Mouse (Mus musculus): ENCODE data around the gene Usp44. TPM values are rescaled to one million over a fixed set of nuclear protein-coding genes. Genes with fewer than 3 reads are reported as not detected.
A peak's percentile ranks its signal among the peaks of the same experiment; 100 is the strongest.
"Not testable (repeated sequence)": the region's sequence is repeated elsewhere in the genome, so short reads cannot be mapped to it uniquely, and the experiment has no call there.

Gene Usp44
- polyA plus RNA-seq, 1 experiment from 2014 or later: 0.08 TPM

DNA sequence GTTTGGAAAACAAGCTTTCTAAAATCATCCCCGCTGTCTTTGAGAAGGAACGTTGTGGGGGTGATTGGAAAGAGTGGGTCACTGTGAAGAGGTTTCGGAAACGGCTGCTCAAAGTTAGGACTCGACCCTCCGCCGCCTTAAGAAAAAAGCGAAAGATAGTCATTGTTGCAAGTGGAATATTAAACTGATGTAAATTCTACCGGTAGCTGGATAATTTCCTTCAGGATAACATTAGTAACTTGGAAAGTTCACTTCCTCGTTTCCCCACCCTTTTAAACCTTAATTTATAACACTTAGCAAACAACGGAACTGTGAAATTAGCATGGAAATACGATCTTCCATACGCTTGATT, 3.0 kb downstream of the Usp44 start:
- no peak overlapping the region for H3K27ac ChIP-seq (ENCODE audit: low read depth, low read length)
- no peak overlapping the region for H3K9ac ChIP-seq (ENCODE audit: low read depth, low read length)
- peak overlapping the region; percentile 72 for H3K4me3 ChIP-seq (ENCODE audit: low read depth, low read length)
- H3K9me3 ChIP-seq (ENCODE audit: control insufficient read depth): no peaks in the 10 kb centered on the region
- 6% methylated on average over 13 of the region's 13 CpGs for WGBS
- H3K4me2 ChIP-seq (replicated peaks; ENCODE audit: low read depth): peak overlapping the region; percentile 97
- no peak for ATAC-seq
- no peaks in the 10 kb centered on the region for H3K36me3 ChIP-seq (ENCODE audit: control insufficient read depth, insufficient read depth)
- H3K4me1 ChIP-seq (replicated peaks; ENCODE audit: control insufficient read depth, insufficient read depth, low read length): 0 out of 2 replicates have a peak, but pooled peaks cover 4% of the 10 kb centered on the region
- H3K27me3 ChIP-seq (replicated peaks; ENCODE audit: control insufficient read depth, insufficient read depth, low read length): peaks cover 74% of the 10 kb centered on the region
- TF ChIP-seq CTCF (IDR thresholded peaks at IDR 0.05; ENCODE audit: low read depth): no peak

DNA sequence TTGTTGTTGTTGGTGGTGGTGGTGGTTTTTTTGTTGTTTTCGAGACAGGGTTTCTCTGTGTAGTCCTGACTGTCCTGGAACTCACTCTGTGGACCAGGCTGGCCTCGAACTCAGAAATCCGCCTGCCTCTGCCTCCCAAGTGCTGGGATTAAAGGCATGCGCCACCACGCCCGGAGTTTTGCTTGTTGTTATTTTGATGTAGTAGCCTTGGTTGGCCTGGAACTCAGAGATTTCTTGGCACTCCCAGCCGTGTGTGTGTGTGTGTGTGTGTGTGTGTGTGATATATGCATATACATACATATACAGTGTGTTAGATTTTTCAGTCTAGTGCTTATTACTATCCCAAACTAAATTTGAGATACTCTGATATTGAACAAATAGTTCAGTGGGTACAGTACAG, 3.8 kb downstream of the Usp44 start:
- H3K4me3 ChIP-seq (ENCODE audit: low read depth, low read length): peak overlapping the region; percentile 72; the same call in 1 of the 2 replicates
- H3K9me3 ChIP-seq (ENCODE audit: control insufficient read depth); H3K9ac ChIP-seq (ENCODE audit: low read depth, low read length); H3K27ac ChIP-seq (ENCODE audit: low read depth, low read length); H3K4me2 ChIP-seq (replicated peaks; ENCODE audit: low read depth); H3K36me3 ChIP-seq (ENCODE audit: control insufficient read depth, insufficient read depth); ATAC-seq; H3K4me1 ChIP-seq (replicated peaks; ENCODE audit: control insufficient read depth, insufficient read depth, low read length): not testable (repeated sequence)
- H3K27me3 ChIP-seq (replicated peaks; ENCODE audit: control insufficient read depth, insufficient read depth, low read length): peaks cover 74% of the 10 kb centered on the region
- 87% methylated on average over 7 of the region's 7 CpGs for WGBS

DNA sequence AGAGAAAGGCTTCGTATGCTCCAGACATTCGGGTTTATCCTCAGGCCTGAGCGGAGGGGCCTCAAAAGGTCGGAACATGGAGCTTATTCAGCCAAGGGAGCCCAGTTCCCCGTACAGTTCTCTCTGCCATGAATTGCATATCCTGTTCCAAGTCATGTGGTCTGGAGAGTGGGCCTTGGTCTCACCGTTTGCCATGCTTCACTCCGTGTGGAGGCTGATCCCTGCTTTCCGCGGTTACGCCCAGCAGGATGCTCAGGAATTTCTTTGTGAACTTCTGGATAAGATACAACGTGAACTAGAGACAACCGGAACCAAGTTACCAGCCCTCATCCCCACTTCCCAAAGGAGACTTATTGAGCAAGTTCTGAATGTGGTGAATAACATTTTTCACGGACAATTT, 15.4 kb downstream of the Usp44 start:
- no peaks in the 10 kb centered on the region for H3K9me3 ChIP-seq (ENCODE audit: control insufficient read depth)
- H3K4me3 ChIP-seq (ENCODE audit: low read depth, low read length): no peak overlapping the region
- WGBS: 95% methylated on average over 13 of the region's 13 CpGs
- no peak overlapping the region for H3K27ac ChIP-seq (ENCODE audit: low read depth, low read length)
- ATAC-seq: no peak
- TF ChIP-seq CTCF (IDR thresholded peaks at IDR 0.05; ENCODE audit: low read depth): no peak
- H3K9ac ChIP-seq (ENCODE audit: low read depth, low read length): no peak overlapping the region
- no peaks in the 10 kb centered on the region for H3K4me1 ChIP-seq (replicated peaks; ENCODE audit: control insufficient read depth, insufficient read depth, low read length)
- no peaks in the 10 kb centered on the region for H3K27me3 ChIP-seq (replicated peaks; ENCODE audit: control insufficient read depth, insufficient read depth, low read length)
- H3K4me2 ChIP-seq (replicated peaks; ENCODE audit: low read depth): no peak overlapping the region
- no peaks in the 10 kb centered on the region for H3K36me3 ChIP-seq (ENCODE audit: control insufficient read depth, insufficient read depth)

DNA sequence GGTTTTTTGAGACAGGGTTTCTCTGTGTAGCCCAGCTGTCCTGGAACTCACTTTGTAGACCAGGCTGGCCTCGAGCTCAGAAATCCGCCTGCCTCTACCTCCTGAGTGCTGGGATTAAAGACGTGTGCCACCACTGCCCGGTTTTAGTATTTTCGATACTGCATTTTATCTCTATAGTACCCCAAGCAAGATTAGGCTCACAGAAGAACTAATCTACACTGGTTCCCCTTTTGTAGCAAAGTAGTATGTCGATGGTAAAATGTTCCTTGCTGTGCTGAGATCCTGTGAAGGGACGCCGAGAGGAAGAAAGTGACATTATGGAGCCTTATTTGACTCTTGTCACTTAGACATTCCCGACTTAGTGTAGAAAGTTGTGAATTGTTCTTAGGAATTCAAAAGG, 23.8 kb downstream of the Usp44 start:
- Histone ChIP-seq H3K4me3 (ENCODE audit: low read depth, low read length) (no peak overlapping the region), H3K27ac (ENCODE audit: low read depth, low read length) (no peak overlapping the region), H3K9me3 (ENCODE audit: control insufficient read depth) (no peaks in the 10 kb centered on the region), H3K36me3 (ENCODE audit: control insufficient read depth, insufficient read depth) (peaks cover 6% of the 10 kb centered on the region; the same call in 1 of the 2 replicates), H3K4me1 (replicated peaks; ENCODE audit: control insufficient read depth, insufficient read depth, low read length) (no peaks in the 10 kb centered on the region), H3K4me2 (replicated peaks; ENCODE audit: low read depth) (no peak overlapping the region), H3K9ac (ENCODE audit: low read depth, low read length) (no peak overlapping the region), H3K27me3 (replicated peaks; ENCODE audit: control insufficient read depth, insufficient read depth, low read length) (no peaks in the 10 kb centered on the region)
- 94% methylated on average over 9 of the region's 9 CpGs for WGBS
- TF ChIP-seq CTCF (IDR thresholded peaks at IDR 0.05; ENCODE audit: low read depth): no peak
- no peak for ATAC-seq

DNA sequence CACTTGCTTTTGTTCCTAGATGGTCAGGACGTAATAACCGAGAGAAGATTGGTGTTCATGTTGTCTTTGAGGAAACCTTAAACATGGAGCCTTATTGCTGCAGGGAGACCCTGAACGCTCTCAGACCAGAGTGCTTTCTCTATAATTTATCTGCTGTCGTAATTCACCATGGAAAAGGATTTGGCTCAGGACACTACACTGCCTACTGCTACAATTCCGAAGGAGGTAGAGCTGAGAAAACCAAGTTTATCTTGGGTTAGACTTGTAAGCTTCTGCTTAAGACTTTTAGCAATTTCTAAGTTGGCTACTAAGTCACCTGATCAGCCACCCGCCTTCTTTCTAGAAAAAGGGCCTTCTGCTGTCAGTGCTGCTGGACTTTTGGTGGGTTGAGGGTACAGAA, 24.7 kb downstream of the Usp44 start:
- no peak overlapping the region for H3K4me2 ChIP-seq (replicated peaks; ENCODE audit: low read depth)
- H3K36me3 ChIP-seq (ENCODE audit: control insufficient read depth, insufficient read depth): peaks cover 9% of the 10 kb centered on the region; the same call in 1 of the 2 replicates
- no peak overlapping the region for H3K9ac ChIP-seq (ENCODE audit: low read depth, low read length)
- ATAC-seq: no peak
- TF ChIP-seq CTCF (IDR thresholded peaks at IDR 0.05; ENCODE audit: low read depth): no peak
- no peak overlapping the region for H3K27ac ChIP-seq (ENCODE audit: low read depth, low read length)
- H3K4me3 ChIP-seq (ENCODE audit: low read depth, low read length): no peak overlapping the region
- no peaks in the 10 kb centered on the region for H3K4me1 ChIP-seq (replicated peaks; ENCODE audit: control insufficient read depth, insufficient read depth, low read length)
- WGBS: 89% methylated on average over 6 of the region's 6 CpGs
- H3K27me3 ChIP-seq (replicated peaks; ENCODE audit: control insufficient read depth, insufficient read depth, low read length): no peaks in the 10 kb centered on the region
- H3K9me3 ChIP-seq (ENCODE audit: control insufficient read depth): no peaks in the 10 kb centered on the region

DNA sequence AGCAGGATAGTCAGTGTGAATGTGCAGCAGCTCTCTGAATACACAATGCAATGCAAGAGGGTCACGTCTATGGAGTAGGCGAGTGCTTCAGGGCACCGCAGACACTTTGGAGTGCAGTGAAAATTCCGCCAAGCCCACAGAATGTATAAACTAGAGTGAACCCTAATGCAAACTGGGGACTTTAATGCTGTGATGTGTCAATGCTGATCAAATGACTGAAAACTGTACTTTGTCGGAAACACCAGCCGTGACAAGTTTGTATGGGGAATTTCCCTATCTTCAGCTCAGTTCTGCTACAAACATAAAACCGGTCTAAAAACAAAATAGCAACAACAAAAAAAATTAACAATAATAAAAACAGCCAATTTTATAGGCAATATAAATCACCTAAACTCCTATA, 37.0 kb downstream of the Usp44 start:
- no peak overlapping the region for H3K27ac ChIP-seq (ENCODE audit: low read depth, low read length)
- TF ChIP-seq CTCF (IDR thresholded peaks at IDR 0.05; ENCODE audit: low read depth): no peak
- H3K4me3 ChIP-seq (ENCODE audit: low read depth, low read length): no peak overlapping the region
- no peaks in the 10 kb centered on the region for H3K4me1 ChIP-seq (replicated peaks; ENCODE audit: control insufficient read depth, insufficient read depth, low read length)
- no peak for ATAC-seq
- H3K36me3 ChIP-seq (ENCODE audit: control insufficient read depth, insufficient read depth): peaks cover 55% of the 10 kb centered on the region
- WGBS: 95% methylated on average over 7 of the region's 7 CpGs
- H3K27me3 ChIP-seq (replicated peaks; ENCODE audit: control insufficient read depth, insufficient read depth, low read length): no peaks in the 10 kb centered on the region
- H3K4me2 ChIP-seq (replicated peaks; ENCODE audit: low read depth): no peak overlapping the region
- no peaks in the 10 kb centered on the region for H3K9me3 ChIP-seq (ENCODE audit: control insufficient read depth)
- H3K9ac ChIP-seq (ENCODE audit: low read depth, low read length): no peak overlapping the region

GRCm38 (mm10) chr10:93868886-93869285, 37.5 kb downstream of the Usp44 start:
- H3K4me3 ChIP-seq (ENCODE audit: low read depth, low read length): no peak overlapping the region
- no peak for ATAC-seq
- no peaks in the 10 kb centered on the region for H3K4me1 ChIP-seq (replicated peaks; ENCODE audit: control insufficient read depth, insufficient read depth, low read length)
- H3K27me3 ChIP-seq (replicated peaks; ENCODE audit: control insufficient read depth, insufficient read depth, low read length): no peaks in the 10 kb centered on the region
- WGBS: 83% methylated on average over 4 of the region's 4 CpGs
- H3K4me2 ChIP-seq (replicated peaks; ENCODE audit: low read depth): no peak overlapping the region
- H3K9ac ChIP-seq (ENCODE audit: low read depth, low read length): no peak overlapping the region
- TF ChIP-seq CTCF (IDR thresholded peaks at IDR 0.05; ENCODE audit: low read depth): no peak
- no peaks in the 10 kb centered on the region for H3K9me3 ChIP-seq (ENCODE audit: control insufficient read depth)
- H3K27ac ChIP-seq (ENCODE audit: low read depth, low read length): no peak overlapping the region
- peaks cover 60% of the 10 kb centered on the region for H3K36me3 ChIP-seq (ENCODE audit: control insufficient read depth, insufficient read depth)

All from intestine, postnatal 0 days (tissue).